Mouse (Mus musculus) liver, embryonic 16.5 days (tissue): ENCODE data around the gene Card10. TPM values are rescaled to one million over a fixed set of nuclear protein-coding genes. Genes with fewer than 3 reads are reported as not detected.

ENCODE experiments used
- ATAC-seq: fragments of 200-750 bp; cut with Nextera tagmentation; 2 replicates; pipeline ENCODE4 v1.8.0; 2017; ENCODE audit warnings: low read depth, mild to moderate bottlenecking, moderate number of reproducible peaks, moderate library complexity
- H3K27ac ChIP-seq: fragments of 300-500 bp; sonication (generic); 2 replicates; pipeline ENCODE4 v1.5.1; 2014; ENCODE audit warnings: mild to moderate bottlenecking, low read length
- H3K27me3 ChIP-seq: fragments of 300-500 bp; sonication (generic); 2 replicates; pipeline ENCODE4 v1.6.1; 2014; ENCODE audit warnings: low read depth, low read length, mixed read lengths; ENCODE audit not compliant: control insufficient read depth, insufficient read depth
- H3K36me3 ChIP-seq: fragments of 300-500 bp; sonication (generic); 2 replicates; pipeline ENCODE4 v1.6.1; 2014; ENCODE audit warnings: mild to moderate bottlenecking; ENCODE audit not compliant: control insufficient read depth, insufficient read depth
- H3K4me1 ChIP-seq: fragments of 300-500 bp; sonication (generic); 2 replicates; pipeline ENCODE4 v1.6.1; 2014; ENCODE audit warnings: low read depth, low read length, mixed read lengths; ENCODE audit not compliant: control insufficient read depth
- H3K4me2 ChIP-seq: fragments of 300-500 bp; sonication (generic); 2 replicates; pipeline ENCODE4 v1.6.1; 2014; ENCODE audit warnings: low read depth, low read length, mixed read lengths
- H3K4me3 ChIP-seq: fragments of 300-500 bp; sonication (generic); 2 replicates; pipeline ENCODE4 v1.5.1; 2014; ENCODE audit warnings: low read depth, mild to moderate bottlenecking, low read length
- H3K9ac ChIP-seq: fragments of 300-500 bp; sonication (generic); 2 replicates; pipeline ENCODE4 v1.6.1; 2014; ENCODE audit warnings: low read depth, low read length
- H3K9me3 ChIP-seq: fragments of 300-500 bp; sonication (generic); replicated peaks from 2 replicates; pipeline ENCODE4 v1.6.1; 2016; ENCODE audit warnings: low read length; ENCODE audit not compliant: control insufficient read depth
- WGBS: fragments of 180-500 bp; shearing (Covaris S2); extraction: QIAGEN DNeasy Blood & Tissue Kit; methylation state at CpG from one replicate; pipeline ENCODE4 v1.1.7; 2014; ENCODE audit not compliant: insufficient replicate concordance; 5-methylcytosine and 5-hydroxymethylcytosine counted together
- polyA plus RNA-seq: library from polyadenylated mRNA; unstranded; fragments of >200 nt; fragmentation: Nextera tagmentation; extraction: Ambion mirVana; gene quantifications from 2 replicates; pipeline ENCODE4 v1.2.1, GENCODE M21; 2015

The Card10 gene
- polyA plus RNA-seq, 1 experiment from 2014 or later = 2.1 TPM

- no peak overlapping the region for H3K27ac ChIP-seq
- no peak overlapping the region for H3K9ac ChIP-seq
- H3K4me1 ChIP-seq = no peaks in the 10 kb centered on the region; the same call in 1 of the 2 replicates
- no peak overlapping the region for H3K4me2 ChIP-seq
- WGBS = 72% methylated on average over 2 of the region's 2 CpGs
- ATAC-seq = no peak
- H3K36me3 ChIP-seq = no peaks in the 10 kb centered on the region
- H3K27me3 ChIP-seq = peaks cover 7% of the 10 kb centered on the region
- H3K9me3 ChIP-seq = no peaks in the 10 kb centered on the region
- no peak overlapping the region for H3K4me3 ChIP-seq
Observed at GRCm38 (mm10) chr15:78808980-78809379, 6.1 kb upstream of the Card10 start.

- Histone ChIP-seq H3K4me2 (no peak overlapping the region), H3K4me1 (peaks cover 5% of the 10 kb centered on the region), H3K27ac (no peak overlapping the region), H3K27me3 (peaks cover 26% of the 10 kb centered on the region), H3K9me3 (no peaks in the 10 kb centered on the region), H3K36me3 (no peaks in the 10 kb centered on the region), H3K9ac (no peak overlapping the region), H3K4me3 (no peak overlapping the region)
- 64% methylated on average over 3 of the region's 3 CpGs for WGBS
- ATAC-seq = no peak
Observed at GRCm38 (mm10) chr15:78807141-78807540, 4.3 kb upstream of the Card10 start.

GRCm38 (mm10) chr15:78806614-78807013 lies 3.8 kb upstream of the Card10 start:
- H3K4me1 ChIP-seq = peaks cover 5% of the 10 kb centered on the region
- H3K27ac ChIP-seq = no peak overlapping the region
- ATAC-seq = no peak
- H3K9ac ChIP-seq = no peak overlapping the region
- WGBS = 43% methylated on average over 2 of the region's 2 CpGs
- no peak overlapping the region for H3K4me2 ChIP-seq
- no peaks in the 10 kb centered on the region for H3K36me3 ChIP-seq
- no peaks in the 10 kb centered on the region for H3K9me3 ChIP-seq
- peaks cover 31% of the 10 kb centered on the region for H3K27me3 ChIP-seq
- no peak overlapping the region for H3K4me3 ChIP-seq

GRCm38 (mm10) chr15:78805351-78805750 lies 2.5 kb upstream of the Card10 start:
- no peak overlapping the region for H3K27ac ChIP-seq
- no peaks in the 10 kb centered on the region for H3K36me3 ChIP-seq
- H3K4me2 ChIP-seq = no peak overlapping the region
- ATAC-seq = no peak
- no peaks in the 10 kb centered on the region for H3K9me3 ChIP-seq
- peaks cover 38% of the 10 kb centered on the region for H3K27me3 ChIP-seq
- 57% methylated on average over 2 of the region's 2 CpGs for WGBS
- no peak overlapping the region for H3K4me3 ChIP-seq
- H3K4me1 ChIP-seq = peaks cover 5% of the 10 kb centered on the region
- H3K9ac ChIP-seq = no peak overlapping the region

- WGBS = 17% methylated on average over 6 of the region's 6 CpGs
- Histone ChIP-seq H3K9ac (no peak overlapping the region), H3K36me3 (no peaks in the 10 kb centered on the region), H3K27ac (0 out of 2 replicates have a peak overlapping the region, but pooled peaks have one; percentile 15), H3K27me3 (peaks cover 38% of the 10 kb centered on the region), H3K4me1 (peaks cover 5% of the 10 kb centered on the region), H3K4me2 (0 out of 2 replicates have a peak overlapping the region, but pooled peaks have one; percentile 15), H3K9me3 (no peaks in the 10 kb centered on the region), H3K4me3 (no peak overlapping the region)
- ATAC-seq = no peak
Observed at GRCm38 (mm10) chr15:78804326-78804725, 1.5 kb upstream of the Card10 start.

- H3K27ac ChIP-seq = peak overlapping the region; percentile 77
- peaks cover 38% of the 10 kb centered on the region for H3K27me3 ChIP-seq
- 8% methylated on average over 8 of the region's 8 CpGs for WGBS
- H3K9ac ChIP-seq = no peak overlapping the region
- H3K4me3 ChIP-seq = peak overlapping the region; percentile 65
- no peaks in the 10 kb centered on the region for H3K36me3 ChIP-seq
- peak overlapping the region; percentile 64 for H3K4me2 ChIP-seq
- H3K4me1 ChIP-seq = peaks cover 5% of the 10 kb centered on the region
- H3K9me3 ChIP-seq = no peaks in the 10 kb centered on the region
- ATAC-seq = peak; percentile 22
Observed at GRCm38 (mm10) chr15:78803499-78803900, 658 bp upstream of the Card10 start.

- Histone ChIP-seq H3K9ac (peak overlapping the region; percentile 66), H3K4me3 (peak overlapping the region; percentile 65), H3K27me3 (peaks cover 38% of the 10 kb centered on the region), H3K27ac (peak overlapping the region; percentile 77), H3K9me3 (no peaks in the 10 kb centered on the region), H3K36me3 (no peaks in the 10 kb centered on the region), H3K4me2 (peak overlapping the region; percentile 64), H3K4me1 (peaks cover 5% of the 10 kb centered on the region)
- 4% methylated on average over 65 of the region's 67 CpGs for WGBS
- ATAC-seq = peak; percentile 19
Observed at GRCm38 (mm10) chr15:78801971-78802741, 686 bp downstream of the Card10 start.

GRCm38 (mm10) chr15:78801571-78801970 lies 1.3 kb downstream of the Card10 start:
- Histone ChIP-seq H3K9me3 (no peaks in the 10 kb centered on the region), H3K4me3 (peak overlapping the region; percentile 65), H3K27ac (no peak overlapping the region), H3K4me1 (peaks cover 5% of the 10 kb centered on the region), H3K9ac (no peak overlapping the region; the same call in 1 of the 2 replicates), H3K27me3 (peaks cover 38% of the 10 kb centered on the region), H3K4me2 (peak overlapping the region; percentile 64; the same call in 1 of the 2 replicates), H3K36me3 (no peaks in the 10 kb centered on the region)
- 62% methylated on average over 9 of the region's 9 CpGs for WGBS
- ATAC-seq = no peak

- Histone ChIP-seq H3K9me3 (no peaks in the 10 kb centered on the region), H3K4me1 (peaks cover 5% of the 10 kb centered on the region), H3K4me2 (no peak overlapping the region), H3K27me3 (peaks cover 31% of the 10 kb centered on the region), H3K36me3 (no peaks in the 10 kb centered on the region), H3K4me3 (no peak overlapping the region), H3K9ac (no peak overlapping the region), H3K27ac (no peak overlapping the region)
- ATAC-seq = no peak
- 69% methylated on average over 21 of the region's 21 CpGs for WGBS
Observed at GRCm38 (mm10) chr15:78799029-78799428, 3.8 kb downstream of the Card10 start.
